Mouse (Mus musculus): Measurements from ENCODE around the gene Gm14226.
A peak's percentile ranks its signal among the peaks of the same experiment; 100 is the strongest.
"Not testable (repeated sequence)": the region's sequence is repeated elsewhere in the genome, so short reads cannot be mapped to it uniquely, and the experiment has no call there.

The Gm14226 gene

GRCm38 (mm10) chr2:155018251-155018755 is at the start of gene Gm14226:
TSS of gene Gm14226 (plus strand) at chr2:155018266.
- not testable (repeated sequence) for DNase-seq (ENCODE audit: low spot score in 2 of 2)

GRCm38 (mm10) chr2:154969740-154970397 is 48.2 kb upstream of the Gm14226 start:
- not testable (repeated sequence) for DNase-seq (ENCODE audit: low spot score in 2 of 2)

- no peak for DNase-seq (ENCODE audit: low spot score in 2 of 2)
These were observed 46.0 kb upstream of the Gm14226 start for GRCm38 (mm10) chr2:154971919-154972692.

- no peak for DNase-seq (ENCODE audit: low spot score in 2 of 2)
These were observed 45.1 kb upstream of the Gm14226 start for GRCm38 (mm10) chr2:154972981-154973380.

GRCm38 (mm10) chr2:154986609-154987008 is 31.5 kb upstream of the Gm14226 start:
- DNase-seq (ENCODE audit: low spot score in 2 of 2) = no peak

- DNase-seq (ENCODE audit: low spot score in 2 of 2) = no peak
These were observed 26.7 kb upstream of the Gm14226 start for GRCm38 (mm10) chr2:154991411-154991810.

- no peak for DNase-seq (ENCODE audit: low spot score in 2 of 2)
These were observed 26.0 kb upstream of the Gm14226 start for GRCm38 (mm10) chr2:154992083-154992482.

- DNase-seq (ENCODE audit: low spot score in 2 of 2) = no peak
These were observed 12.6 kb upstream of the Gm14226 start for GRCm38 (mm10) chr2:155005491-155005890.

GRCm38 (mm10) chr2:155011086-155011656 is 6.9 kb upstream of the Gm14226 start:
- DNase-seq (ENCODE audit: low spot score in 2 of 2) = no peak

DNA sequence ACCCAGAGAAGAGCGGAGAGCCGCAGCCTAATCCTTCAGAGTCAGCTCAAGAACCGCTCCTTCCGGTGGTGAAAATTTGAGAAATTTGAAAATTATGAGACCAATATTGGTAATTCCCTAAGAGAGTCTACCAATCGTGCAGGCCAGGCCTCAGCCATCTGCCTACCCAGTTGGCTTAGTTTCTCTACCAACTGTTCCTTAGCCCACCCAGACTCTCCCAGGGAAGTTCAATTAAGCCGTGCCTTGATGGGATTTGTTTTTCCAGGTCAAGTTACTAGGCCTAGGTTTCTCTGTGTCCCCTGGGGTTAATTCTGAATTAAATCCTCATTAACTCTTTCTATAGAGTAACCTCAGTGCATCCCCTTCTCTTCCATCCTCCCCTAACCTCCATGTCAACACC is 5.1 kb upstream of the Gm14226 start:
- no peak for DNase-seq (ENCODE audit: low spot score in 2 of 2)

- not testable (repeated sequence) for DNase-seq (ENCODE audit: low spot score in 2 of 2)
These were observed 1.3 kb upstream of the Gm14226 start for GRCm38 (mm10) chr2:155016751-155017150.

DNA sequence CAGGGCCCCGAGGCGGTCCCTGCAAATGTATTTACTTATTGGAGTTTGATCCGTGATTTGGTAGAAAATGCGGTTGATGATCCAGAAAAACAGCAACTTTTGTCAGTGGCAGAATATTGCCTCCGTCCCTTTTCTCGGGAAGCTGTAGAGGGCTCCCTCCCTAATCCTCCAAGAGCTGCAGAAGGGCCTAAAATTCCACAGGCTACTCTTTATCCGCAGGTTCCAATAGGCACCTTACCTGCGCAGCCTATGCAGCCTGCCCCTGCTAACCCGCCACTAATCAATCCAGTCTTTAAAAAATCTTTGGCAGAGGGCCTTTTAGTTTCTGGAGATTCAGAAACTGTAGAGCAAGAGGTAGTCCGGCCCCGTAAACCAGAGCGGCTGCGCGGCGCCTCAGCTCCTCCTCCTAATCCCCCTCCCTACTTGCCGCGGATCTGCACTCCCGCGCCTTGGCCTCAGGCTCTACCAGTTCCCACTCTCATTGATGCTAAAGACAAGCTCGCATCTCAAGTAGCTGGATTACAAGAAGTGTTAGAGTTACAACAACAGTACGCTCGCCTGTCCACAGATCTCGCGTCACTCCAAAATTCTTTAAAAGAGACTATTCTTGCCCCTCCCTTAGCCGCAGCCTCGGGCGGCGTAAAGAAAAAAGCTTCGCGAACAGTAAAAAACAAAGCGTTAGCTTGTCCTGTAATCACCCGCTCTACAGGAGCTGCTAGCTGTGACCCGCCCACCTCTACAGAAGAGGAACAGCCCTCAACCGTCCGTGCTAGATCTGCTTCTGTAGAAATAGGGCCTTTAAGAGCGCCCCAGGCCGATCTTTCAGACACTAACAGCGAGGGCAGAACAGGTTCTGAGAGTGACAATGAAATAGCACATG is 936 bp downstream of the Gm14226 start:
- peak; percentile 68 to 72 for DNase-seq (ENCODE audit: low spot score in 2 of 2)

DNA sequence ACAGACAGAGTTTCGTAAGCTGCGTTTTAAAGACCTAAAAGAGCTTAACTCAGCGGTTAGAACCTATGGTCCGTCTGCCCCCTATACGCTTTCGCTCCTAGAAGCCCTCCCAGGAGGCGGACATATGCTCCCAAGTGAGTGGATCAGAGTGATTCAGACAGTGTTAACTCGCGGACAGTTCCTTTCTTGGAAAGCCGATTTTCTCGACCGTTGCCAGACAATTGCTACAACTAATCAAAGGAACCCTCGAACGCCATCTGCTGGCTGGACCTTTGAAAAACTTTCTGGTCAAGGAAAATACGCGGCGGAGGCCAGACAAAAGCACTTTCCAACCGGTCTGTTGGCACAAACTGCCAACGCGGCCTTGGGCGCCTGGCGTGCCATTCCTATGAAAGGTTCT is 1.6 kb downstream of the Gm14226 start:
- DNase-seq (ENCODE audit: low spot score in 2 of 2) = peak; percentile 75 to 79

DNA sequence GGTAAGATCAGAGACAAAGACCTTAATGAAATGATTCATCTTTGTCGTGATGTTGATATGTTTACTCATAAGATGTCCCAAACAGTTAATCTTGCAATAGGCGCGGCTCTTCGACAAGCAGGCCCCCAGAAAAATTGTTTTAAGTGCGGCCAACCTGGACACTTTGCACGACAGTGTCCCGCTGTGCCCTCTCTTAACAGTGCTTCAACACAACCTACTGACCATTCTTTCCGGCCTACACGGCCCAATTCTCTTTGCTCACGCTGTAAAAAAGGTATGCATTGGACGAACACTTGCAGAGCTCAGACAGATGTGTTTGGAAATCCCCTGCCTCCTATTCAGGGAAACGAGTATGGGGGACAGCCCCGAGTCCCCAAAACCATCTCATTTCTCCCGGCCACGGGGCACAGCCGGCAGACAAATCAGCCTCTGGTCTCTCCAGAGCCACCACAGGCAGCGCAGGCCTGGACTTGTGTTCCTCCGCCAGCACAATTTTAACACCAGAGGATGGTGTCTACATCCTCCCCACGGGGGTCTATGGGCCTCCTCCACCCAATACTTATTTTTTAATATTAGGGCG is 2.3 kb downstream of the Gm14226 start:
- DNase-seq (ENCODE audit: low spot score in 2 of 2) = not testable (repeated sequence)

DNA sequence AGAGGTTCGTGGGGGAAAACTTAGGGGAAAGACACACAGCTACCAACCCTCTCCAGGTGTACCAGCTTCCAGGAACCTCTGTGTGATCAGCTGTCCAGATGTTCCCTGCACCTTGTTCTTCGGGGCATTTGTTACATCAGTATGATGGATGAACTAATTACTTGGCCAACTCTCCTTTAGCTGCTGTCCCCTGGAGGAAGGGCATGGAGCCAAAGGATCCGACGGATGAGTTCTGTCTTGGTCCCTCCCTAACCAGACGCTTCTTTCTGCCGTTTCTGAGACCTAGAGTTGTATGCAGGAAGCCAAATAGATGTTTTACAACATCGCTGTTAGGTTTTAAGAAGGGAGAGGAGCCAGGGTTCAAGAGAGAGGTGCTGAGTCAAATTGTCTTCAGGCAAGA is 12.8 kb downstream of the Gm14226 start:
- DNase-seq (ENCODE audit: low spot score in 2 of 2) = no peak

GRCm38 (mm10) chr2:155032938-155033710 is 15.1 kb downstream of the Gm14226 start:
- no peak for DNase-seq (ENCODE audit: low spot score in 2 of 2)

GRCm38 (mm10) chr2:155039956-155040355 is 21.9 kb downstream of the Gm14226 start:
- DNase-seq (ENCODE audit: low spot score in 2 of 2) = no peak

- no peak for DNase-seq (ENCODE audit: low spot score in 2 of 2)
These were observed 26.5 kb downstream of the Gm14226 start for GRCm38 (mm10) chr2:155044542-155044941.

DNA sequence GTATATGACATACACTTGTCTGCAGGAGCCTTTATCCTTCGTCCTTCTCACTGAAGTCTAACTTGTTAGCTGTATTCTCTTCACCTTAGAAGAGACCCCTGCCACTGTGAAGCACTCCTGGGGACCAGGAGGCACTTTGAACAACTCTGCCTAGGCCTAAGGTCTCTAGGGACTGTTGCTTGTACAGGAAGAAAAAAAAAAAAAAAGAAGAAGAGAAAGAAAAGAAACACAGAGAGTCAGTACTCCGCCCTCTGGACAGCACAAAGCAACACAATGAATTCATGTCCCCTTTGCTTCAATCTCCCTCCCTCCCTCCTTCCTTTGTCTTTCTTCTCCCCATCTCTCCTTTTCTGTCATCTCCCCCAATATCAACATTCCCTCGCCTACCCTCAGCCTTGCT is 27.0 kb downstream of the Gm14226 start:
- DNase-seq (ENCODE audit: low spot score in 2 of 2) = no peak

DNA sequence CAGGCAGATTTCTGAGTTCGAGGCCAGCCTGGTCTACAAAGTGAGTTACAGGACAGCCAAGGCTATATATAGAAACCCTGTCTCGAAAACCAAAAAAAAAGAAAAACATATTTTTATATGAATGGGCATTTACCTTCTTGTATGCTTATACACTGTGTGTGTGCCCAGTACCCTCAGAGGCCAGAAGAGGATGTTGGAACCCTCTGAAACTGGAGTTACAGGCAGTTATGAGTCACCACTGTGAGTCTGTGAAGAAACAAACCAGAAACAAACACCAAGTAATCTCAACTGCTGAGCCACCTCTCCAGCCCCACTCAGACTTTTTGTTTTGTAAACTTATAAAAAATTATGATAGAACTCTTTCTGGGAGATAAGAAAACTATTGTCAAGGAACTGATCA is 28.7 kb downstream of the Gm14226 start:
- DNase-seq (ENCODE audit: low spot score in 2 of 2) = no peak

All from spleen, postnatal 36 days (tissue).